Mouse (Mus musculus) kidney, adult 2 months (tissue): ENCODE results near the gene Stxbp6.

Source experiments
- CTCF ChIP-seq: fragments of 200-500 bp; conservative IDR thresholded peaks from 2 replicates; pipeline ENCODE4 v1.5.1; 2011; ENCODE audit warnings: low read depth, mild to moderate bottlenecking, control low read depth, low read length, moderate library complexity, mixed read lengths; ENCODE audit not compliant: insufficient read depth, insufficient read length
- POLR2A ChIP-seq: fragments of 200-500 bp; IDR thresholded peaks from one replicate; pipeline ENCODE4 v1.6.1; 2011; ENCODE audit warnings: low read depth, low read length, control low read depth

DNA sequence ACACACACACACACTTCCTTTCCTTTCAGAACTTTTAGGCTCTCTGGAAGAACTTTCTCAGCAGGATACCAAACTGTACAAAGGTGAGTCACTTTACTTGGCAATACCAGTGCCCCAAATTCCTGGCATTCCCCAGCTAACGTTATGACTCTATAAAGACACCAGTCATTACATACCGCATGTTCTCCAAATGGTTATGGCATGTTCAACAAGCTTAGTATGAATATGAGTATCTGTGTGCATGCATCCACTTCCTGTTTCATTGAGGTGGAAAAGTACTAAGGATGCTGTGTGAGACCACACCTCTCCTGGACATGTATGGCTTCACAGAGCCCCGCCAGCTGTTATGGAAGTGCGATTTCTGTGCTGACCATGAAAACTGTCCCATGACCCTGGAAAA is 27.3 kb downstream of the Stxbp6 start:
- TF ChIP-seq CTCF (no peak), POLR2A (no peak)
